Mouse (Mus musculus) adrenal gland (tissue): ENCODE data around the gene Wscd1.

Experiments used
- intact Hi-C: fragments of 180-260 bp; cut with DNase I; formaldehyde crosslinking; loops from one replicate; pipeline ENCODE4 v1.15.1; 2025

The Wscd1 gene

DNA sequence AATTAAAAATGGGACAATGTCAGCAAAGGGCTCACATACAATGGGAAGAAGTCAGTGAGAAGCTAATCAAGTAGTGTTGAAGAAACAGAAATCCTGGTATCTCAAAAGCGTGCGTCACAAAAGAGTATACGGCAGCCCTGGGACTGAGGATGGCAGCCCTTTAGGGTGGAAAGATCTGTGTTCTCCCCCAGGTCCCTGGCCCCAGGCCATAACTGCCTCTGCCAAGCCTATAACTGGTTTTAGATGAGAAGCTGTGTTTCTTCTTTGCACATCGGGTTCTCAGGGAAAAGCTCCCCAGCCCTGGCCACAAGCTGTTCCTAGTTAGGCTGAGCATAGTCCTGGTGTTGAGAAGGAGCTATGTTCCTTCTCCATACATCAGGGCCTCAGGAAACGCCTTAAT, 72.3 kb downstream of the Wscd1 start:
- intact Hi-C loops, result no loop called here

GRCm38 (mm10) chr11:71824971-71825370, 75.3 kb downstream of the Wscd1 start:
- intact Hi-C loops, result no loop called here
